Mouse (Mus musculus) olfactory bulb, adult 2 months (tissue): ENCODE measurements around the gene Ccdc146.

Experiments
- CTCF ChIP-seq: fragments of 200-500 bp; IDR thresholded peaks from 2 replicates; pipeline ENCODE4 v1.5.1; 2012; ENCODE audit warnings: low read depth, mild to moderate bottlenecking, low read length, moderate library complexity; ENCODE audit not compliant: insufficient read depth
- POLR2A ChIP-seq: fragments of 200-500 bp; IDR thresholded peaks from 2 replicates; pipeline ENCODE4 v1.6.1; 2012; ENCODE audit warnings: mild to moderate bottlenecking, low read depth, low read length, moderate library complexity; ENCODE audit not compliant: insufficient read depth

GRCm38 (mm10) chr5:21332119-21332518 lies 92.4 kb downstream of the Ccdc146 start:
- TF ChIP-seq CTCF: no peak
- TF ChIP-seq POLR2A: no peak
